Mouse (Mus musculus) MEL (cell line): Measurements from ENCODE around the gene Sort1. TPM values are rescaled to one million over a fixed set of nuclear protein-coding genes. Genes with fewer than 3 reads are reported as not detected.

Source experiments
- DNase-seq: peaks from one replicate; pipeline ENCODE4 v3.0.0; 2011; ENCODE audit warnings: low read depth, low spot score
- H3K27ac ChIP-seq: 2 replicates; pipeline ENCODE4 v1.5.1; 2012; ENCODE audit warnings: low read depth, mild to moderate bottlenecking, control low read depth, low read length, moderate library complexity; ENCODE audit not compliant: control insufficient read depth
- H3K27me3 ChIP-seq, 2 experiments: fragments of 150-350 bp in 1 of 2; sonication (generic) in 1 of 2; 2 replicates each; pipeline ENCODE4 v1.6.1; 2012; ENCODE audit warnings: low read length in 2 of 2, mild to moderate bottlenecking in 2 of 2, improper control_type of control experiment in 1 of 2, moderate library complexity in 1 of 2; ENCODE audit not compliant: insufficient read depth in 2 of 2, control insufficient read depth in 1 of 2
- H3K36me3 ChIP-seq, 2 experiments: 2 replicates each; pipeline ENCODE4 v1.6.1; 2012 to 2014; ENCODE audit warnings: low read length in 2 of 2, improper control_type of control experiment in 1 of 2, inconsistent platforms in 1 of 2, mild to moderate bottlenecking in 1 of 2; ENCODE audit not compliant: insufficient read depth in 2 of 2, control insufficient read depth in 1 of 2
- H3K4me1 ChIP-seq, 2 experiments: fragments of 150-350 bp in 1 of 2; sonication (generic) in 1 of 2; 2 replicates each; pipeline ENCODE4 v1.6.1; 2012; ENCODE audit warnings: low read length in 2 of 2, improper control_type of control experiment in 1 of 2, mild to moderate bottlenecking in 1 of 2; ENCODE audit not compliant: insufficient read depth in 2 of 2, control insufficient read depth in 1 of 2
- H3K4me3 ChIP-seq, 2 experiments: fragments of 150-350 bp in 1 of 2; sonication (generic) in 1 of 2; 2 replicates each; pipeline ENCODE4 v1.5.1; 2012; ENCODE audit warnings: low read depth in 2 of 2, low read length in 2 of 2, mild to moderate bottlenecking in 2 of 2, moderate library complexity in 2 of 2, control low read depth in 1 of 2, improper control_type of control experiment in 1 of 2; ENCODE audit not compliant: control insufficient read depth in 1 of 2, insufficient read depth in 1 of 2
- H3K79me2 ChIP-seq: 2 replicates; pipeline ENCODE4 v1.6.1; 2012; ENCODE audit warnings: mild to moderate bottlenecking, low read length, moderate library complexity; ENCODE audit not compliant: control insufficient read depth, poor library complexity, insufficient read depth
- H3K9ac ChIP-seq: 2 replicates; pipeline ENCODE4 v1.6.1; 2012; ENCODE audit warnings: low read depth, mild to moderate bottlenecking, control low read depth, low read length, moderate library complexity; ENCODE audit not compliant: control insufficient read depth, poor library complexity, severe bottlenecking
- H3K9me3 ChIP-seq: fragments of 150-350 bp; sonication (generic); replicated peaks from 2 replicates; pipeline ENCODE4 v1.6.1; 2012; ENCODE audit warnings: mild to moderate bottlenecking, low read length, improper control_type of control experiment, moderate library complexity; ENCODE audit not compliant: insufficient read depth
- CHD1 ChIP-seq: IDR thresholded peaks from 2 replicates; pipeline ENCODE4 v1.6.1; 2012; ENCODE audit warnings: low read depth, mild to moderate bottlenecking, inconsistent platforms, low read length, improper control_type of control experiment
- ETS1 ChIP-seq: IDR thresholded peaks from 2 replicates; pipeline ENCODE4 v1.6.1; 2012; ENCODE audit warnings: low read depth, mild to moderate bottlenecking, inconsistent platforms, low read length, improper control_type of control experiment, moderate library complexity
- GABPA ChIP-seq: IDR thresholded peaks from 2 replicates; pipeline ENCODE4 v1.6.1; 2012; ENCODE audit warnings: low read depth, mild to moderate bottlenecking, inconsistent platforms, low read length, improper control_type of control experiment, moderate library complexity
- GATA1 ChIP-seq: IDR thresholded peaks from 2 replicates; pipeline ENCODE4 v1.6.1; 2011; ENCODE audit warnings: low read depth, low read length, improper control_type of control experiment
- JUND ChIP-seq: IDR thresholded peaks from 2 replicates; pipeline ENCODE4 v1.6.1; 2011; ENCODE audit warnings: low read depth, mild to moderate bottlenecking, improper control_type of control experiment, low read length
- MAFK ChIP-seq: IDR thresholded peaks from 2 replicates; pipeline ENCODE4 v1.6.1; 2011; ENCODE audit warnings: low read depth, mild to moderate bottlenecking, low read length, improper control_type of control experiment, borderline replicate concordance
- MAZ ChIP-seq: IDR thresholded peaks from 2 replicates; pipeline ENCODE4 v1.6.1; 2012; ENCODE audit warnings: low read depth, mild to moderate bottlenecking, inconsistent platforms, low read length, improper control_type of control experiment
- MYB ChIP-seq: IDR thresholded peaks from 2 replicates; pipeline ENCODE4 v1.6.1; 2011; ENCODE audit warnings: mild to moderate bottlenecking, low read depth, low read length, improper control_type of control experiment
- MYC ChIP-seq: IDR thresholded peaks from 2 replicates; pipeline ENCODE4 v1.6.1; 2011; ENCODE audit warnings: low read depth, mild to moderate bottlenecking, low read length, improper control_type of control experiment, moderate library complexity
- NELFE ChIP-seq: IDR thresholded peaks from 2 replicates; pipeline ENCODE4 v1.6.1; 2011; ENCODE audit warnings: low read depth, low read length, improper control_type of control experiment
- NRF1 ChIP-seq: IDR thresholded peaks from 2 replicates; pipeline ENCODE4 v1.6.1; 2014; ENCODE audit warnings: low read depth, mild to moderate bottlenecking, inconsistent platforms, low read length, improper control_type of control experiment, moderate library complexity; ENCODE audit not compliant: poor library complexity, insufficient read depth, severe bottlenecking
- POLR2A ChIP-seq, 2 experiments: IDR thresholded peaks; 2 replicates each; pipeline ENCODE4 v1.6.1; 2011 to 2012; ENCODE audit warnings: low read length in 2 of 2, mild to moderate bottlenecking in 2 of 2, control low read depth in 1 of 2, improper control_type of control experiment in 1 of 2, low read depth in 1 of 2, moderate library complexity in 1 of 2; ENCODE audit not compliant: control insufficient read depth in 1 of 2, insufficient read depth in 1 of 2, poor library complexity in 1 of 2
- RCOR1 ChIP-seq: IDR thresholded peaks from 2 replicates; pipeline ENCODE4 v1.6.1; 2012; ENCODE audit warnings: low read depth, mild to moderate bottlenecking, inconsistent platforms, low read length, improper control_type of control experiment
- SIN3A ChIP-seq: IDR thresholded peaks from 2 replicates; pipeline ENCODE4 v1.6.1; 2012; ENCODE audit warnings: low read length, improper control_type of control experiment, inconsistent platforms
- SMC3 ChIP-seq: IDR thresholded peaks from 2 replicates; pipeline ENCODE4 v1.6.1; 2011; ENCODE audit warnings: low read depth, low read length, improper control_type of control experiment
- USF2 ChIP-seq, 2 experiments: IDR thresholded peaks; 2 replicates each; pipeline ENCODE4 v1.6.1; 2011 to 2012; ENCODE audit warnings: improper control_type of control experiment in 2 of 2, low read length in 2 of 2, borderline replicate concordance in 1 of 2, inconsistent platforms in 1 of 2, low read depth in 1 of 2, mild to moderate bottlenecking in 1 of 2; ENCODE audit not compliant: insufficient read depth in 1 of 2
- ZNF384 ChIP-seq: IDR thresholded peaks from 2 replicates; pipeline ENCODE4 v1.6.1; 2012; ENCODE audit warnings: low read depth, mild to moderate bottlenecking, inconsistent platforms, low read length, improper control_type of control experiment
- polyA plus RNA-seq, 2 experiments: library from polyadenylated mRNA; stranded (reverse) in 1 of 2; unstranded in 1 of 2; fragments of >175 nt in 1 of 2; fragments of >200 nt in 1 of 2; gene quantifications; 2 replicates each; pipeline versions ENCODE4 v1.2.1 to v1.2.4; 2012; ENCODE audit warnings: low replicate concordance in 2 of 2, low read depth in 1 of 2; ENCODE audit not compliant: insufficient read length in 2 of 2, insufficient read depth in 1 of 2, missing spikeins in 1 of 2
- total RNA-seq: library from RNA; depleted of rRNA; stranded (reverse); fragments of 300-350 nt; gene quantifications from 2 replicates; pipeline ENCODE4 v1.2.3, GENCODE M21; 2012

Sort1 gene
- total and polyA plus RNA-seq, 3 experiments, result 10.2 to 28.3 (median 22.7) TPM

- TF ChIP-seq SMC3, result no peak
- TF ChIP-seq GATA1, result no peak
- no peak for TF ChIP-seq GABPA
- no peak for TF ChIP-seq ETS1
- no peak for TF ChIP-seq ZNF384
- TF ChIP-seq NELFE, result no peak
- TF ChIP-seq MYB, result no peak
- TF ChIP-seq POLR2A (IDR thresholded peaks at IDR 0.05; ENCODE audit: control insufficient read depth in 1 of 2, insufficient read depth in 1 of 2, low read depth in 1 of 2, low read length in 2 of 2, poor library complexity in 1 of 2), result no peak
- no peak for TF ChIP-seq MAFK
- no peak for TF ChIP-seq MYC
- no peak for TF ChIP-seq JUND
- no peak for TF ChIP-seq USF2 (IDR thresholded peaks at IDR 0.05; ENCODE audit: borderline replicate concordance in 1 of 2, insufficient read depth in 1 of 2, low read depth in 1 of 2, low read length in 2 of 2)
- Histone ChIP-seq H3K9ac (no peak overlapping the region; the same call in 1 of the 2 replicates), H3K4me1 (peaks cover 13 to 18% of the 10 kb centered on the region in 2 experiments), H3K4me3 (no peak overlapping the region), H3K27ac (peak overlapping the region; percentile 92; the same call in 1 of the 2 replicates), H3K79me2 (peaks cover 4% of the 10 kb centered on the region), H3K27me3 (no peaks in the 10 kb centered on the region), H3K36me3 (peaks cover 0 to 20% of the 10 kb centered on the region in 2 experiments; a peak in 2 of 4 replicates), H3K9me3 (no peaks in the 10 kb centered on the region)
- DNase-seq, result no peak
These were observed 13.2 kb downstream of the Sort1 start for GRCm38 (mm10) chr3:108297050-108297419.

GRCm38 (mm10) chr3:108297603-108298553, 14.0 kb downstream of the Sort1 start:
- TF ChIP-seq NRF1, result no peak
- no peak for TF ChIP-seq ZNF384
- no peak for TF ChIP-seq JUND
- TF ChIP-seq RCOR1, result no peak
- no peak for TF ChIP-seq GATA1
- no peak for TF ChIP-seq POLR2A (IDR thresholded peaks at IDR 0.05; ENCODE audit: control insufficient read depth in 1 of 2, insufficient read depth in 1 of 2, low read depth in 1 of 2, low read length in 2 of 2, poor library complexity in 1 of 2)
- no peak for TF ChIP-seq USF2 (IDR thresholded peaks at IDR 0.05; ENCODE audit: borderline replicate concordance in 1 of 2, insufficient read depth in 1 of 2, low read depth in 1 of 2, low read length in 2 of 2)
- TF ChIP-seq MAZ, result no peak
- TF ChIP-seq SIN3A, result no peak
- TF ChIP-seq NELFE, result no peak
- no peak for TF ChIP-seq CHD1
- TF ChIP-seq, all 39 proteins: peak for 0
- H3K4me3 ChIP-seq, result no peak overlapping the region
- no peak overlapping the region for H3K27ac ChIP-seq
- peaks cover 0 to 20% of the 10 kb centered on the region in 2 experiments; a peak in 2 of 4 replicates for H3K36me3 ChIP-seq
- H3K9ac ChIP-seq, result no peak overlapping the region
- no peaks in the 10 kb centered on the region for H3K9me3 ChIP-seq
- H3K4me1 ChIP-seq, result peaks cover 13 to 18% of the 10 kb centered on the region in 2 experiments
- no peak for DNase-seq
- peaks cover 4% of the 10 kb centered on the region for H3K79me2 ChIP-seq
- H3K27me3 ChIP-seq, result no peaks in the 10 kb centered on the region
